Mouse (Mus musculus): ENCODE measurements around the gene Dnah17. TPM values are rescaled to one million over a fixed set of nuclear protein-coding genes. Genes with fewer than 3 reads are reported as not detected.

Gene Dnah17
- polyA plus RNA-seq, 1 experiment from 2014 or later, result 0.25 TPM

Small RNA genes within 50 kb of the gene (microRNA-seq; reads per million reads assigned to microRNA genes)
- gene Mir6933, result not detected

Other genes starting within 250 kb of the Dnah17 start
- 14.9 and 16.4 TPM in 2 replicates for gene Socs3, start 160.6 kb downstream of the Dnah17 start, polyA plus RNA-seq (2016; fragmentation: Nextera tagmentation; extraction: Ambion mirVana)
- 40.7 and 43.1 TPM in 2 replicates for gene Pgs1, start 144.3 kb downstream of the Dnah17 start, polyA plus RNA-seq (2016; fragmentation: Nextera tagmentation; extraction: Ambion mirVana)
- 24.5 and 26.3 TPM in 2 replicates for gene Cyth1, start 118.0 kb upstream of the Dnah17 start, polyA plus RNA-seq (2016; fragmentation: Nextera tagmentation; extraction: Ambion mirVana)
- 20.1 and 21.3 TPM in 2 replicates for gene Usp36, start 159.6 kb upstream of the Dnah17 start, polyA plus RNA-seq (2016; fragmentation: Nextera tagmentation; extraction: Ambion mirVana)
- gene Cep295nl, start 211.9 kb upstream of the Dnah17 start, polyA plus RNA-seq (2016; fragmentation: Nextera tagmentation; extraction: Ambion mirVana), result 0.59 and 0.60 TPM in 2 replicates
- 77.6 and 91.3 TPM in 2 replicates for gene Timp2, start 225.1 kb upstream of the Dnah17 start, polyA plus RNA-seq (2016; fragmentation: Nextera tagmentation; extraction: Ambion mirVana)